Mouse (Mus musculus): ENCODE results near the gene Kdf1.

GRCm38 (mm10) chr4:133553448-133554330 is 34.9 kb downstream of the Kdf1 start:
- TF ChIP-seq CTCF (IDR thresholded peaks at IDR 0.05; ENCODE audit: extremely low read depth, insufficient read depth, low read length), result no peak
- TF ChIP-seq POLR2A (IDR thresholded peaks at IDR 0.05; ENCODE audit: extremely low read depth, insufficient read depth, low read length), result no peak

Measured in cortical plate, adult 2 months (tissue).